ENCODE assay signal across 12 mouse cellular contexts in genomic region chr11:60522661-60523365, GRCm38 (mm10).
"Had no signal": no experiment of that assay in that cellular context is flagged by ENCODE, and none has a peak within 500 bp of the region (broad histone marks: within the 10 kb centered on the region; RNA-seq: fewer than 3 reads in every experiment).

No protein-coding gene starts in this region.

- H3K27me3 ChIP-seq: kidney, embryonic 15.5 days; limb, embryonic 15.5 days had no signal

- DNase-seq: kidney, adult 2 months; kidney, postnatal 14 days; lung, embryonic 14.5 days; lung, postnatal 10 days; lung, postnatal 4 days; thymus, postnatal 4 days had no signal

- H3K36me3 ChIP-seq: kidney, embryonic 15.5 days; limb, embryonic 15.5 days; liver, embryonic 12.5 days; midbrain, embryonic 10.5 days had no signal

- H3K27ac ChIP-seq: kidney, embryonic 15.5 days; left cerebral cortex, adult 2 months; limb, embryonic 15.5 days; liver, embryonic 12.5 days; midbrain, embryonic 10.5 days had no signal

- H3K4me2 ChIP-seq: kidney, embryonic 15.5 days; limb, embryonic 15.5 days; liver, embryonic 12.5 days; lung, embryonic 14.5 days had no signal

- H3K4me1 ChIP-seq: kidney, embryonic 15.5 days; limb, embryonic 15.5 days; liver, embryonic 12.5 days; midbrain, embryonic 10.5 days had no signal

- H3K9me3 ChIP-seq: kidney, embryonic 15.5 days; limb, embryonic 15.5 days; liver, embryonic 12.5 days; midbrain, embryonic 10.5 days had no signal

- ATAC-seq: liver, embryonic 12.5 days; midbrain, embryonic 16.5 days had no signal

- H3K4me3 ChIP-seq: kidney, embryonic 15.5 days; left cerebral cortex, adult 2 months; limb, embryonic 15.5 days; liver, embryonic 12.5 days; midbrain, embryonic 10.5 days had no signal

- H3K9ac ChIP-seq: kidney, embryonic 15.5 days; limb, embryonic 15.5 days; liver, embryonic 12.5 days; lung, embryonic 14.5 days had no signal
